Mouse (Mus musculus) spleen, adult 2 months (tissue): ENCODE results near the gene Poc1a.

Source experiments
- CTCF ChIP-seq: fragments of 200-500 bp; IDR thresholded peaks from 2 replicates; pipeline ENCODE4 v1.5.1; 2011; ENCODE audit warnings: mild to moderate bottlenecking, inconsistent platforms; ENCODE audit not compliant: insufficient read depth, insufficient read length, insufficient replicate concordance; ENCODE audit errors: extremely low read depth
- POLR2A ChIP-seq: fragments of 200-500 bp; IDR thresholded peaks from 2 replicates; pipeline ENCODE4 v1.6.1; 2011; ENCODE audit warnings: low read depth, low read length, inconsistent platforms

DNA sequence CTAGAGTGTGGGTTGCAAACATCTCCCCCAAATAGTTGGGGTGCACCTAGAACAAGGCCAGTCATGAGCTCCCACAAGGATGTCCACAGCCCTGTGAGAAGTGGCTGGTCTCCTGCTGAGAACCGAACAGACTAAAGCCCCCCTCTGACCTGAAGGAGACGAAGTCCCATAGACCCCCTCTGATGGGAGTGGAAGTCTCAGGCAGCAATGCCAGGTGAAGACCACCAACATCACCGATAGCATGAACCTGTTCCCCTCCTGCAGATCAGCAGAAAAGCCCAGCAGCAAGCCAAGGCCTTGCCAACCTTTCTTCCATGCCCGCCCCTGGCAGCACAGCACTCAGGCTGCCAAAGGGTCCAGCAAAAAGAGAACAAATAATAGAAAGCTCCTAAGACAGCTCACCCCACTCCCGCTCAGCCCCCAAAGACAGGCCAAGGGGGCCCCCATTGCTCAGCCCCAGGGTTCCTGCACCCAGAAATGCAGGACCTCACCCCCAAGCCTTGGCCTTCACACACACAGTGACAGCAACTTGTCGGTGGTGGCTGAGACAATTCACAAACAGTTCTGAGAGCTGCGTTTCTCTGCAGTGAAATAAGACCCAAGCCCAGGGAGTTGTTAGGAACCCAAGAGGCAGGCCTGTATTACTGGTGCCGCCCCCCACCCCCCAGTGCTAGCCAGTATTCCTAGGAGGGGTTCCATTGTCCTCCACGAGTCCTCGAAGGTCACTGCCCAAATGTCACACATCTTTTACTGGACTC is 74.5 kb downstream of the Poc1a start:
- TF ChIP-seq CTCF (no peak), POLR2A (no peak)
